Mouse (Mus musculus): ENCODE data around the gene Aff1.
A peak's percentile ranks its signal among the peaks of the same experiment; 100 is the strongest.

- TF ChIP-seq CTCF (IDR thresholded peaks at IDR 0.05; ENCODE audit: low read depth, low read length) = peak; percentile 80
- TF ChIP-seq POLR2A (IDR thresholded peaks at IDR 0.05; ENCODE audit: extremely low read depth, insufficient read depth, low read length) = no peak
Observed at GRCm38 (mm10) chr5:103680381-103680780, 11.8 kb upstream of the Aff1 start.

All from liver, adult 2 months (tissue).